In the genomic region with DNA sequence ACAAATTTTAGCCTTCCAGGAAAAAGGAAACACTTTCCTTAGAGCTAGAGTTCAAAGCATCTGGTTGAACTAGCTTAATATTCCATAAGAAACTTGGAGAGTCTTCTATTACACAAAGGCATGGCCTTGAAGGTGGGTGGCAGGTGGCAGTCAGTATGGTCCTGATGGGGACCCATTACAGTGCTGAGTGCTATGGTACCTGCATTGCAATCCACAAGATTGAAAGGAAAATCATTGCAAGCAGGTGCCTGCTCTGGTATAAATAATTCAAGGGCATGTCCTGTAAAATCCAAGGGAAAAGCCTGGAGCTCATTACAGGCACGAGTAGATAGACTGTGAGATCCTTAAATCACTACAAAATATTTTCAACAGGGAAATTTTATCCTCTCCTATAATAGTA, we compare ENCODE assay signal across 16 mouse cellular contexts.
"Had no signal": no experiment of that assay in that cellular context is flagged by ENCODE, and none has a peak within 500 bp of the region (broad histone marks: within the 10 kb centered on the region; RNA-seq: fewer than 3 reads in every experiment).

No protein-coding gene starts in this region.

- ATAC-seq: liver, postnatal 0 days had no signal

- H3K9ac ChIP-seq: liver, embryonic 13.5 days; liver, embryonic 15.5 days; liver, postnatal 0 days; lung, embryonic 14.5 days; midbrain, embryonic 12.5 days; stomach, embryonic 15.5 days had no signal

- H3K4me1 ChIP-seq: liver, embryonic 13.5 days; liver, embryonic 15.5 days; midbrain, embryonic 12.5 days; stomach, embryonic 15.5 days had no signal

- H3K27me3 ChIP-seq: liver, embryonic 13.5 days; liver, embryonic 15.5 days; midbrain, embryonic 12.5 days; stomach, embryonic 15.5 days had no signal

- H3K4me2 ChIP-seq: liver, embryonic 11.5 days; liver, embryonic 13.5 days; liver, embryonic 15.5 days; lung, embryonic 14.5 days; midbrain, embryonic 12.5 days; stomach, embryonic 15.5 days had no signal

- DNase-seq: liver; liver, embryonic 13.5 days; liver, postnatal 0 days; lung, embryonic 14.5 days; lung, postnatal 10 days; lung, postnatal 4 days; right cerebral cortex, postnatal 14 days; thymus, adult 2 months; thymus, postnatal 25 days; thymus, postnatal 4 days had no signal

- H3K36me3 ChIP-seq: liver, embryonic 13.5 days; liver, embryonic 15.5 days; midbrain, embryonic 12.5 days; stomach, embryonic 15.5 days had no signal

- H3K4me3 ChIP-seq: liver, embryonic 13.5 days; liver, embryonic 15.5 days; midbrain, embryonic 12.5 days; myocyte; stomach, embryonic 15.5 days had no signal

- H3K27ac ChIP-seq: liver, embryonic 13.5 days; liver, embryonic 15.5 days; midbrain, embryonic 12.5 days; stomach, embryonic 15.5 days; stomach, postnatal 0 days had no signal

- H3K9me3 ChIP-seq: liver, embryonic 13.5 days; liver, embryonic 15.5 days; midbrain, embryonic 12.5 days; stomach, embryonic 15.5 days had no signal
